Mouse (Mus musculus): ENCODE measurements at regions not wholly inside any gene's neighbourhood (a gene's known extent, or its start where the extent isn't known, plus 50 kb on each side); places are given as distances from the start of the nearest gene placed in this dataset.

GRCm38 (mm10) chr4:81956926-81957694 is 514.5 kb upstream of the Mpdz start:
- no peaks in the 10 kb centered on the region for H3K79me2 ChIP-seq (replicated peaks; ENCODE audit: control insufficient read depth, insufficient read depth, low read length)
- no peak overlapping the region for H3K4me3 ChIP-seq
- intact Hi-C loops (cut with DNase I), result no loop called here
- 52% methylated on average over 6 of the region's 6 CpGs for WGBS
- no peaks in the 10 kb centered on the region for H3K27me3 ChIP-seq (ENCODE audit: control insufficient read depth, insufficient read depth, low read length)
- TF ChIP-seq EP300 (IDR thresholded peaks at IDR 0.05; ENCODE audit: insufficient read depth, low read depth, low read length) (no peak), CTCF (IDR thresholded peaks at IDR 0.05) (no peak), POLR2A (IDR thresholded peaks at IDR 0.05; ENCODE audit: insufficient read depth, low read depth, low read length) (no peak)
- no peaks in the 10 kb centered on the region for H3K4me1 ChIP-seq (ENCODE audit: control insufficient read depth, insufficient read depth, low read length)
- peak in 1 of 2 experiments; percentile 12 for DNase-seq
- H3K36me3 ChIP-seq (ENCODE audit: control insufficient read depth, insufficient read depth, low read length), result no peaks in the 10 kb centered on the region
- no peak overlapping the region for H3K9ac ChIP-seq (ENCODE audit: low read depth, low read length)
- H3K27ac ChIP-seq, result no peak overlapping the region

GRCm38 (mm10) chr4:81953023-81953422 is 510.4 kb upstream of the Mpdz start:
- 57% methylated on average over 4 of the region's 4 CpGs for WGBS
- TF ChIP-seq EP300 (IDR thresholded peaks at IDR 0.05; ENCODE audit: insufficient read depth, low read depth, low read length) (no peak), POLR2A (IDR thresholded peaks at IDR 0.05; ENCODE audit: insufficient read depth, low read depth, low read length) (no peak), CTCF (IDR thresholded peaks at IDR 0.05) (no peak)
- no peak overlapping the region for H3K27ac ChIP-seq

GRCm38 (mm10) chr4:81937384-81937783 is 494.8 kb upstream of the Mpdz start:
- no peaks in the 10 kb centered on the region for H3K4me1 ChIP-seq (ENCODE audit: control insufficient read depth, insufficient read depth, low read length)
- H3K27me3 ChIP-seq (ENCODE audit: control insufficient read depth, insufficient read depth, low read length), result no peaks in the 10 kb centered on the region
- intact Hi-C loops (cut with DNase I), result no loop called here
- no peaks in the 10 kb centered on the region for H3K36me3 ChIP-seq (ENCODE audit: control insufficient read depth, insufficient read depth, low read length)
- DNase-seq, result no peak
- no peaks in the 10 kb centered on the region for H3K79me2 ChIP-seq (replicated peaks; ENCODE audit: control insufficient read depth, insufficient read depth, low read length)
- H3K27ac ChIP-seq, result no peak overlapping the region
- H3K9ac ChIP-seq (ENCODE audit: low read depth, low read length), result no peak overlapping the region
- H3K4me3 ChIP-seq, result no peak overlapping the region
- WGBS, result 76% methylated on average over 5 of the region's 5 CpGs
- TF ChIP-seq EP300 (IDR thresholded peaks at IDR 0.05; ENCODE audit: insufficient read depth, low read depth, low read length), result no peak
- TF ChIP-seq CTCF (IDR thresholded peaks at IDR 0.05), result no peak
- no peak for TF ChIP-seq POLR2A (IDR thresholded peaks at IDR 0.05; ENCODE audit: insufficient read depth, low read depth, low read length)

More at GRCm38 (mm10) chr4:81953023-81953422, 510.4 kb upstream of the Mpdz start:
- Histone ChIP-seq H3K27me3 (ENCODE audit: control insufficient read depth, insufficient read depth, low read length) (no peaks in the 10 kb centered on the region), H3K4me1 (ENCODE audit: control insufficient read depth, insufficient read depth, low read length) (no peaks in the 10 kb centered on the region), H3K9ac (ENCODE audit: low read depth, low read length) (no peak overlapping the region), H3K36me3 (ENCODE audit: control insufficient read depth, insufficient read depth, low read length) (no peaks in the 10 kb centered on the region), H3K79me2 (replicated peaks; ENCODE audit: control insufficient read depth, insufficient read depth, low read length) (no peaks in the 10 kb centered on the region), H3K4me3 (no peak overlapping the region)
- intact Hi-C loops (cut with DNase I), result no loop called here
- DNase-seq, result no peak

- Histone ChIP-seq H3K27me3 (ENCODE audit: control insufficient read depth, insufficient read depth, low read length) (no peaks in the 10 kb centered on the region), H3K4me1 (ENCODE audit: control insufficient read depth, insufficient read depth, low read length) (no peaks in the 10 kb centered on the region; the same call in 1 of the 2 replicates), H3K36me3 (ENCODE audit: control insufficient read depth, insufficient read depth, low read length) (no peaks in the 10 kb centered on the region), H3K27ac (no peak overlapping the region), H3K79me2 (replicated peaks; ENCODE audit: control insufficient read depth, insufficient read depth, low read length) (no peaks in the 10 kb centered on the region), H3K4me3 (no peak overlapping the region), H3K9ac (ENCODE audit: low read depth, low read length) (no peak overlapping the region)
- no peak for TF ChIP-seq POLR2A (IDR thresholded peaks at IDR 0.05; ENCODE audit: insufficient read depth, low read depth, low read length)
- no peak for TF ChIP-seq EP300 (IDR thresholded peaks at IDR 0.05; ENCODE audit: insufficient read depth, low read depth, low read length)
- TF ChIP-seq CTCF (IDR thresholded peaks at IDR 0.05), result no peak
- DNase-seq, result no peak
- 51% methylated on average over 1 of the region's 1 CpGs for WGBS
- intact Hi-C loops (cut with DNase I), result no loop called here
These were observed 488.3 kb upstream of the Mpdz start for GRCm38 (mm10) chr4:81930956-81931355.

- intact Hi-C loops (cut with DNase I), result no loop called here
These were observed 486.1 kb upstream of the Mpdz start for GRCm38 (mm10) chr4:81928581-81929244.

More at GRCm38 (mm10) chr4:81928581-81929244, 486.1 kb upstream of the Mpdz start:
- H3K4me1 ChIP-seq (ENCODE audit: control insufficient read depth, insufficient read depth, low read length), result no peaks in the 10 kb centered on the region; the same call in 1 of the 2 replicates
- no peaks in the 10 kb centered on the region for H3K79me2 ChIP-seq (replicated peaks; ENCODE audit: control insufficient read depth, insufficient read depth, low read length)
- WGBS, result 37% methylated on average over 9 of the region's 9 CpGs
- H3K36me3 ChIP-seq (ENCODE audit: control insufficient read depth, insufficient read depth, low read length), result no peaks in the 10 kb centered on the region
- no peak overlapping the region for H3K27ac ChIP-seq
- H3K27me3 ChIP-seq (ENCODE audit: control insufficient read depth, insufficient read depth, low read length), result no peaks in the 10 kb centered on the region
- TF ChIP-seq CTCF (IDR thresholded peaks at IDR 0.05), result no peak
- no peak for TF ChIP-seq EP300 (IDR thresholded peaks at IDR 0.05; ENCODE audit: insufficient read depth, low read depth, low read length)
- TF ChIP-seq POLR2A (IDR thresholded peaks at IDR 0.05; ENCODE audit: insufficient read depth, low read depth, low read length), result no peak
- no peak overlapping the region for H3K9ac ChIP-seq (ENCODE audit: low read depth, low read length)
- no peak for DNase-seq
- H3K4me3 ChIP-seq, result no peak overlapping the region
